Mouse (Mus musculus) MEL (cell line): ENCODE results near the gene Fbxo6. TPM values are rescaled to one million over a fixed set of nuclear protein-coding genes. Genes with fewer than 3 reads are reported as not detected.

ENCODE experiments used
- DNase-seq: peaks from one replicate; pipeline ENCODE4 v3.0.0; 2011; ENCODE audit warnings: low read depth, low spot score
- H3K27ac ChIP-seq: 2 replicates; pipeline ENCODE4 v1.5.1; 2012; ENCODE audit warnings: low read depth, mild to moderate bottlenecking, control low read depth, low read length, moderate library complexity; ENCODE audit not compliant: control insufficient read depth
- H3K27me3 ChIP-seq, 2 experiments: fragments of 150-350 bp in 1 of 2; sonication (generic) in 1 of 2; 2 replicates each; pipeline ENCODE4 v1.6.1; 2012; ENCODE audit warnings: low read length in 2 of 2, mild to moderate bottlenecking in 2 of 2, improper control_type of control experiment in 1 of 2, moderate library complexity in 1 of 2; ENCODE audit not compliant: insufficient read depth in 2 of 2, control insufficient read depth in 1 of 2
- H3K36me3 ChIP-seq, 2 experiments: 2 replicates each; pipeline ENCODE4 v1.6.1; 2012 to 2014; ENCODE audit warnings: low read length in 2 of 2, improper control_type of control experiment in 1 of 2, inconsistent platforms in 1 of 2, mild to moderate bottlenecking in 1 of 2; ENCODE audit not compliant: insufficient read depth in 2 of 2, control insufficient read depth in 1 of 2
- H3K4me1 ChIP-seq, 2 experiments: fragments of 150-350 bp in 1 of 2; sonication (generic) in 1 of 2; 2 replicates each; pipeline ENCODE4 v1.6.1; 2012; ENCODE audit warnings: low read length in 2 of 2, improper control_type of control experiment in 1 of 2, mild to moderate bottlenecking in 1 of 2; ENCODE audit not compliant: insufficient read depth in 2 of 2, control insufficient read depth in 1 of 2
- H3K4me3 ChIP-seq, 2 experiments: fragments of 150-350 bp in 1 of 2; sonication (generic) in 1 of 2; 2 replicates each; pipeline ENCODE4 v1.5.1; 2012; ENCODE audit warnings: low read depth in 2 of 2, low read length in 2 of 2, mild to moderate bottlenecking in 2 of 2, moderate library complexity in 2 of 2, control low read depth in 1 of 2, improper control_type of control experiment in 1 of 2; ENCODE audit not compliant: control insufficient read depth in 1 of 2, insufficient read depth in 1 of 2
- H3K79me2 ChIP-seq: 2 replicates; pipeline ENCODE4 v1.6.1; 2012; ENCODE audit warnings: mild to moderate bottlenecking, low read length, moderate library complexity; ENCODE audit not compliant: control insufficient read depth, poor library complexity, insufficient read depth
- H3K9ac ChIP-seq: 2 replicates; pipeline ENCODE4 v1.6.1; 2012; ENCODE audit warnings: low read depth, mild to moderate bottlenecking, control low read depth, low read length, moderate library complexity; ENCODE audit not compliant: control insufficient read depth, poor library complexity, severe bottlenecking
- H3K9me3 ChIP-seq: fragments of 150-350 bp; sonication (generic); replicated peaks from 2 replicates; pipeline ENCODE4 v1.6.1; 2012; ENCODE audit warnings: mild to moderate bottlenecking, low read length, improper control_type of control experiment, moderate library complexity; ENCODE audit not compliant: insufficient read depth
- CTCF ChIP-seq, 3 experiments: IDR thresholded peaks in 2 of 3; conservative IDR thresholded peaks in 1 of 3; 2 replicates each; pipeline ENCODE4 v1.5.1; 2011 to 2012; ENCODE audit warnings: low read length in 3 of 3, low read depth in 2 of 3, mild to moderate bottlenecking in 2 of 3, improper control_type of control experiment in 1 of 3, inconsistent platforms in 1 of 3, mixed read lengths in 1 of 3, moderate library complexity in 1 of 3; ENCODE audit not compliant: control insufficient read depth in 1 of 3, insufficient read depth in 1 of 3, poor library complexity in 1 of 3, severe bottlenecking in 1 of 3
- E2F4 ChIP-seq: IDR thresholded peaks from 2 replicates; pipeline ENCODE4 v1.6.1; 2011; ENCODE audit warnings: low read depth, low read length, improper control_type of control experiment, borderline replicate concordance
- MXI1 ChIP-seq: IDR thresholded peaks from 2 replicates; pipeline ENCODE4 v1.6.1; 2011; ENCODE audit warnings: mild to moderate bottlenecking, low read depth, low read length, improper control_type of control experiment
- MYB ChIP-seq: IDR thresholded peaks from 2 replicates; pipeline ENCODE4 v1.6.1; 2011; ENCODE audit warnings: mild to moderate bottlenecking, low read depth, low read length, improper control_type of control experiment
- NRF1 ChIP-seq: IDR thresholded peaks from 2 replicates; pipeline ENCODE4 v1.6.1; 2014; ENCODE audit warnings: low read depth, mild to moderate bottlenecking, inconsistent platforms, low read length, improper control_type of control experiment, moderate library complexity; ENCODE audit not compliant: poor library complexity, insufficient read depth, severe bottlenecking
- POLR2A ChIP-seq, 2 experiments: IDR thresholded peaks; 2 replicates each; pipeline ENCODE4 v1.6.1; 2011 to 2012; ENCODE audit warnings: low read length in 2 of 2, mild to moderate bottlenecking in 2 of 2, control low read depth in 1 of 2, improper control_type of control experiment in 1 of 2, low read depth in 1 of 2, moderate library complexity in 1 of 2; ENCODE audit not compliant: control insufficient read depth in 1 of 2, insufficient read depth in 1 of 2, poor library complexity in 1 of 2
- POLR2AphosphoS2 ChIP-seq: IDR thresholded peaks from 2 replicates; pipeline ENCODE4 v1.6.1; 2011; ENCODE audit warnings: low read length, improper control_type of control experiment
- RAD21 ChIP-seq: IDR thresholded peaks from 2 replicates; pipeline ENCODE4 v1.6.1; 2011; ENCODE audit warnings: mild to moderate bottlenecking, low read depth, low read length, improper control_type of control experiment
- SIN3A ChIP-seq: IDR thresholded peaks from 2 replicates; pipeline ENCODE4 v1.6.1; 2012; ENCODE audit warnings: low read length, improper control_type of control experiment, inconsistent platforms
- SMC3 ChIP-seq: IDR thresholded peaks from 2 replicates; pipeline ENCODE4 v1.6.1; 2011; ENCODE audit warnings: low read depth, low read length, improper control_type of control experiment
- UBTF ChIP-seq: IDR thresholded peaks from 2 replicates; pipeline ENCODE4 v1.6.1; 2012; ENCODE audit warnings: low read depth, mild to moderate bottlenecking, inconsistent platforms, low read length, improper control_type of control experiment, moderate library complexity, borderline replicate concordance; ENCODE audit not compliant: insufficient read depth
- USF1 ChIP-seq: IDR thresholded peaks from 2 replicates; pipeline ENCODE4 v1.6.1; 2014; ENCODE audit warnings: low read depth, mild to moderate bottlenecking, inconsistent platforms, low read length, improper control_type of control experiment, moderate library complexity
- ZC3H11A ChIP-seq: IDR thresholded peaks from 2 replicates; pipeline ENCODE4 v1.6.1; 2012; ENCODE audit warnings: low read depth, mild to moderate bottlenecking, inconsistent platforms, low read length, improper control_type of control experiment
- polyA plus RNA-seq, 2 experiments: library from polyadenylated mRNA; stranded (reverse) in 1 of 2; unstranded in 1 of 2; fragments of >175 nt in 1 of 2; fragments of >200 nt in 1 of 2; gene quantifications; 2 replicates each; pipeline versions ENCODE4 v1.2.1 to v1.2.4; 2012; ENCODE audit warnings: low replicate concordance in 2 of 2, low read depth in 1 of 2; ENCODE audit not compliant: insufficient read length in 2 of 2, insufficient read depth in 1 of 2, missing spikeins in 1 of 2
- total RNA-seq: library from RNA; depleted of rRNA; stranded (reverse); fragments of 300-350 nt; gene quantifications from 2 replicates; pipeline ENCODE4 v1.2.3, GENCODE M21; 2012

Fbxo6 gene
- total and polyA plus RNA-seq, 3 experiments, result 37.3 to 62.6 TPM; not detected in 1

DNA sequence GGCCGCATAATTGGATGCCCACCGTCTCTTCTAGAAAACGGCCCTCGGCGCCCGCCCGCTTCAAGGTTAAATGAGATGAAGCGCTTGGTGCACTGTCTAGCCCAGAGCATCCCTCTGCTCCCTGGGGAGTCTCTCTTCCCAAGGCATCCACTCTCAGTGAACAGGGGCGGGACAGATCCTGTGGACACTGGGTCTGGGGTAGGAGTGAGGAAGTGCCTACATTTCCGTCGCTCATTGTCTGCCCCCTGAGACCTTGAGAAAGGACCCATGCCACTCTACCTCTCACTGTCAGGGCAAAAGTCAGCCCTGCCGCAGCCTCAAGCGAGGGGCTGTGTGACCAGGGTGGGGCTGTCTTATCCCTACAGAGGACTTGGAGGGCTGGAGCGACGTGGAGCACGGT is 12.5 kb upstream of the Fbxo6 start:
- Histone ChIP-seq H3K9ac (no peak overlapping the region), H3K36me3 (no peaks in the 10 kb centered on the region), H3K27me3 (no peaks in the 10 kb centered on the region; a peak in 1 of 4 replicates), H3K4me3 (no peak overlapping the region), H3K4me1 (no peaks in the 10 kb centered on the region; a peak in 1 of 4 replicates), H3K27ac (no peak overlapping the region), H3K9me3 (no peaks in the 10 kb centered on the region), H3K79me2 (no peaks in the 10 kb centered on the region; the same call in 1 of the 2 replicates)
- no peak for DNase-seq
- no peak for TF ChIP-seq MYB
- TF ChIP-seq USF1, result no peak
- no peak for TF ChIP-seq POLR2AphosphoS2
- no peak for TF ChIP-seq RAD21
- no peak for TF ChIP-seq E2F4

DNA sequence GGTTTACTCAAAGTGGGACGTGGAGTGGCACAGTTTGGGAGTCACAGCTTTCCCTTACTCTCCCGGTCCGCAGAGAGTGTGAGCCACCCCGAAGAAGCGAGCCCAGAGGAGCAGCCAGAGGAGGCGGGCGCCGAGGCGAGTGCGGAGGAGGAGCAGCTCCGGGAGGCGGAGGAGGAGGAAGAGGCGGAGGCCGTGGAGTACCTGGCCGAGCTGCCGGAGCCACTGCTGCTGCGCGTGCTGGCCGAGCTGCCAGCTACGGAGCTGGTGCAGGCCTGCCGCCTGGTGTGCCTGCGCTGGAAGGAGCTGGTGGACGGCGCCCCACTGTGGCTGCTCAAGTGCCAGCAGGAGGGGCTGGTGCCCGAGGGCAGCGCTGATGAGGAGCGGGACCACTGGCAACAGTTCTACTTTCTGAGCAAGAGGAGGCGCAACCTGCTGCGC is 12.1 kb upstream of the Fbxo6 start:
- Histone ChIP-seq H3K4me3 (peak overlapping the region; percentile 35 to 56), H3K4me1 (peaks cover 0 to under 1% of the 10 kb centered on the region in 2 experiments; a peak in 2 of 4 replicates), H3K27ac (no peak overlapping the region)
- TF ChIP-seq MXI1, result peak; percentile 32; the same call in 1 of the 2 replicates
- peak; percentile 74 for TF ChIP-seq SMC3
- no peak for TF ChIP-seq POLR2A (IDR thresholded peaks at IDR 0.05; ENCODE audit: control insufficient read depth in 1 of 2, insufficient read depth in 1 of 2, low read depth in 1 of 2, low read length in 2 of 2, poor library complexity in 1 of 2)
- TF ChIP-seq CTCF (IDR thresholded peaks at IDR 0.05 in 2 of 3, conservative IDR thresholded peaks at IDR 0.05 in 1 of 3; ENCODE audit: control insufficient read depth in 1 of 3, insufficient read depth in 1 of 3, low read depth in 2 of 3, low read length in 3 of 3, poor library complexity in 1 of 3, severe bottlenecking in 1 of 3), result peak; percentile 37 to 83 (median 78)
- TF ChIP-seq RAD21, result peak; percentile 59
- TF ChIP-seq SIN3A, result no peak
- peak; percentile 51; the same call in 1 of the 2 replicates for TF ChIP-seq NRF1
- TF ChIP-seq E2F4, result no peak
- peak; percentile 66 for TF ChIP-seq ZC3H11A
- TF ChIP-seq UBTF, result 0 out of 2 replicates have a peak, but pooled peaks have one; percentile 86
- TF ChIP-seq, all 39 proteins: peak for 7
- Histone ChIP-seq H3K27me3 (no peaks in the 10 kb centered on the region; a peak in 1 of 4 replicates), H3K79me2 (no peaks in the 10 kb centered on the region; the same call in 1 of the 2 replicates), H3K9me3 (no peaks in the 10 kb centered on the region), H3K9ac (peak overlapping the region; percentile 56; the same call in 1 of the 2 replicates), H3K36me3 (no peaks in the 10 kb centered on the region)
- peak; percentile 74 for DNase-seq
